Mouse (Mus musculus): ENCODE measurements around the gene A830005F24Rik. TPM values are rescaled to one million over a fixed set of nuclear protein-coding genes. Genes with fewer than 3 reads are reported as not detected.
A peak's percentile ranks its signal among the peaks of the same experiment; 100 is the strongest.

A830005F24Rik gene
- polyA plus RNA-seq, 1 experiment, result 1.8 TPM

DNA sequence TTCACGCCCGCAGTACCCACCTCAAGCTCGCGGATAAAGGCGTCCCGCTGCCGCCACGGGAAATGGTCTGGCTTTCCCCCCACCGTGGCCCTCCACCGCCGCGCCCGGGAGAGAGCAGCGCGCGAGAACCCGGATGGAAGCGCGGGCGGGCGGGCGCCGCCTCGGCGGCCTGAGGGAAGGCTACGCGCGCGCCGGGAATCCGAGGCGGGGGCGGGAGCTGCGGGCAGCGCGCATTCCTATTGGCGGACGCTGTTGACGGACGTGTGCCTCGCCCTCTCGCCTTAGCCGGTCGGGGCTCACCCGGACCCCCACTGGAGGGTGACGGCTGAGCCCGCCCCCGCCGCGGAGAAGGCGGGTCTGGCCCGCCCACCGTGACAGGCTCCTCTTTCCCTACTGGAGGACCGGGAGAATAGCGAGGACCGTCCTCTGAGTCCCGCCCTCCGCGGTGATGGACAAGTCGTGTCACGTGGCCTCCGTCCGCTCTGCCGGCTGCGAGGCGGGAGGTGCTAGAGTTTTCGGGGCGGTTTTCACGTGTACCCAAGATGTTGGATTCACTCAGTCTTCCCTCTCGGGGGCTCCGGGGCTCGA lies 33.1 kb downstream of the A830005F24Rik start:
- TF ChIP-seq CTCF (IDR thresholded peaks at IDR 0.05; ENCODE audit: borderline replicate concordance, extremely low read depth, insufficient read depth, insufficient read length), result 0 out of 2 replicates have a peak, but pooled peaks have one; percentile 15
- TF ChIP-seq POLR2A (IDR thresholded peaks at IDR 0.05; ENCODE audit: borderline replicate concordance, extremely low read depth, insufficient read depth, insufficient read length, poor library complexity, severe bottlenecking), result peak; percentile 98
- DNase-seq (ENCODE audit: low read depth), result peak; percentile 100

DNA sequence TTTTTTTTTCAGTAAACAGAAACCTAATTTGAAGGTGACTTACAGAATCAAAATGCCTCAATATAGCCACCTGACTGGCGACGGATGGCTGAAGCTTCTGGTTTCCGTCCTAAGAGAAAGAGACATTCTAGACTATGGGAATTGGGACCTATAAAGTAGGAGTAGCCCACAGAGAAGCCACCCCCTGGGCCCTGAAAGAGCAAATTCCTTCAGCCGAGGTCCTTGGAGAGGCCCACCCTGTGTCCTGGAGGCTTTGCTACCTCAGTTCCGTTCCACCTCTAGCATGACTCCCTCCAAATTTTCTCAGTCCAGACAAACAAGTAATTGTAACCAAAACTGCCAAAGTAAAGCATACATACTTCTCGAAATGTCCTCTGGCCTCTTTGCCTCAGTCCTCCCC lies 34.3 kb downstream of the A830005F24Rik start:
- TF ChIP-seq POLR2A (IDR thresholded peaks at IDR 0.05; ENCODE audit: borderline replicate concordance, extremely low read depth, insufficient read depth, insufficient read length, poor library complexity, severe bottlenecking) (no peak), CTCF (IDR thresholded peaks at IDR 0.05; ENCODE audit: borderline replicate concordance, extremely low read depth, insufficient read depth, insufficient read length) (no peak)
- no peak for DNase-seq (ENCODE audit: low read depth)

DNA sequence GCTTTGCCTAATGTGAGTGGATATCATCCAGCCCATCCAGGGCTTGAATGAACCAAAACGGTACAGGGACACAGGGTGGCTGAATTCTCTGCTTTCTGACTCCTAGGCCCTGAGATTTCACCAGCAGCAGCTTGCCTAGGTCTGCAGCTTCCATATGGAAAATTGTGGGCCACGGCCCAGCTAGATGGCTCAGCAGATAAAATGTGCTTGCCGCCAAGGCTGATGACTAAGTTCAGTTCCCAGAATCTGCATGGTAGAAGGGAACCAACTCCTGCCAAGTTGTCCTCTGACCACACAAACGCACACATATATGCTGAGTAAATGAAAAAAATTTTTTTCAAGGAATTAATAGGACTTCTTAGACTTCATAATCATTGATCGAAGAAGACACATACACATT lies 34.9 kb downstream of the A830005F24Rik start:
- DNase-seq (ENCODE audit: low read depth), result no peak
- no peak for TF ChIP-seq CTCF (IDR thresholded peaks at IDR 0.05; ENCODE audit: borderline replicate concordance, extremely low read depth, insufficient read depth, insufficient read length)
- TF ChIP-seq POLR2A (IDR thresholded peaks at IDR 0.05; ENCODE audit: borderline replicate concordance, extremely low read depth, insufficient read depth, insufficient read length, poor library complexity, severe bottlenecking), result no peak

DNA sequence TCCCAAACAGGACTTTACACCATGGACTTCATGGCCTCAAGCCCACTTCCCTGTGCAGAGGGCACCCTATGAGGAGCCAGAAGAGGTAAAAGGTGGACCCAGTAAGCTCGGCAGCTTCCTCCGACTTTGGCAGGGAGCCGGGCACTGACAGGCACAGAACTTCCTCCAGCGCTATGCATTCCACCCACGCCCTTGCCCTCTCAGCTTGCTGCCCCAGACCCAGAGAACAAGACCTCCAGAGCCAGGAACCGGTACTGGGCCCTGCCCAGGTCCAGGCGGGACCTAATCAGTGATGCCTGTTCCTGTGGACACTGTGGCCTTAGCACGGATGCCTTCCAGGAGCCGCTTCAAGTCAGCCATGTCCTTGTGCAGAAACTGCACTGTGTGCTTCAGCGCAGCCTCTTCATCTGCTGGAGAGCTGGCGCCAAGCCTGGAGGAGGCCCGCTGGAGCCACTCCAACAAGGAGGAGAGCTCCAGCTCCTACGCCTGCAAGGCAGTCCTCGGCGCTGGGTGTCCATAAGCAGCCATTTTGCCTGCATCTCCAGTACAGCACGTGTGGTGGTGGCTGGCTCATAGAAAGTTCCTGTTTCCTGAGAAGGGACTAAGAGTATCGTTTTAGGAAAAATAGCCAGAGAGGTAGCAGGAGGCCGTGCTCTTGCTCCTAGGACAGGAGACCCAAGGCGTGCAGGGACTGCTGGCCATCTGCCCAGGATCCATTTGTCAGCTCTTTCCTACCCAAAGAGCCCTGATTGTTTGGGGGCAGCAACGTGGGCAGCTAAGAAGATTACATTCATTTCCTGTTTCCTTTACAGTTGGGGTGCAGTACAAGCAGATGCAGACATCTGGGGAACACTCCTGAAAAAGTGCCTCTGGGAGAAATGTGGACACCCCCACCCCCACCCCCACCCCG lies 39.1 kb downstream of the A830005F24Rik start:
- DNase-seq (ENCODE audit: low read depth), result peak; percentile 96
- TF ChIP-seq POLR2A (IDR thresholded peaks at IDR 0.05; ENCODE audit: borderline replicate concordance, extremely low read depth, insufficient read depth, insufficient read length, poor library complexity, severe bottlenecking) (no peak), CTCF (IDR thresholded peaks at IDR 0.05; ENCODE audit: borderline replicate concordance, extremely low read depth, insufficient read depth, insufficient read length) (no peak)

DNA sequence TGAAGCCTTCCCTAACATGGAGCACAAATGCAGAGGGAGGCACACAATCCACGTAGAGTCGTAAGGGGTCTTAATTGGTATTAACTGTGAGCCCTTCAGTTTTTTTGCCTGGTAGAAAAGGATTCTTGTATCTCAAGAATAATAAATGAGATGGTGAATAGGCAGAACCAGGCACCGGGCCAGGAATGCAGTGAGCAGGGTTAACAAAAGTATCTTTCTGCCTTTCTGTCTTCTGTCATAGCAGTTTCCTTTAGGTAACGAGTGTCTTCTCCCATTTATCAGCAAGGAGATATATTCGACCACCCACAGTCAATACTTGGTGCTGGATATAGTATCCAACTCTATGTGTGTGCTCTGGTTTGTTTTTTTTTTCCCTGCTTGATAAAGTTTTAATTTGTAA lies 40.1 kb downstream of the A830005F24Rik start:
- peak; percentile 80 for DNase-seq (ENCODE audit: low read depth)
- TF ChIP-seq POLR2A (IDR thresholded peaks at IDR 0.05; ENCODE audit: borderline replicate concordance, extremely low read depth, insufficient read depth, insufficient read length, poor library complexity, severe bottlenecking), result no peak
- no peak for TF ChIP-seq CTCF (IDR thresholded peaks at IDR 0.05; ENCODE audit: borderline replicate concordance, extremely low read depth, insufficient read depth, insufficient read length)

DNA sequence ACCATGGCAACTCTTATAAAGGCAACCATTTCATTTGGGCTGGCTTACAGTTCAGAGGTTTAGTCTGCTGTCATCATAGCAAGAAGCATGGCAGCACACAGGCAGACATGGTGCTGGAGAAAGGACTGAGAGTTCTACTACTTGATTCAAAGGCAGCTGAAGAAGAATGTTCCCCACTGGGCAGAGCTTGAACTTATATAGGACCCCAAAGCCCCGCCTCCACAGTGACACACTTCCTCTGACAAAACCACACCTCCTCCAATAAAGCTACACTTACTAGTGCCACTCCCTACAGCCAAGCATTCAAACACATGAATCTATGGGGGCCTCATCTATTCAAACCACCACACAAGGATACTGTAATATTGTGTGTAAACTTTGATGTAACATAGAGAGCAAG lies 41.2 kb downstream of the A830005F24Rik start:
- TF ChIP-seq POLR2A (IDR thresholded peaks at IDR 0.05; ENCODE audit: borderline replicate concordance, extremely low read depth, insufficient read depth, insufficient read length, poor library complexity, severe bottlenecking) (no peak), CTCF (IDR thresholded peaks at IDR 0.05; ENCODE audit: borderline replicate concordance, extremely low read depth, insufficient read depth, insufficient read length) (no peak)
- no peak for DNase-seq (ENCODE audit: low read depth)

DNA sequence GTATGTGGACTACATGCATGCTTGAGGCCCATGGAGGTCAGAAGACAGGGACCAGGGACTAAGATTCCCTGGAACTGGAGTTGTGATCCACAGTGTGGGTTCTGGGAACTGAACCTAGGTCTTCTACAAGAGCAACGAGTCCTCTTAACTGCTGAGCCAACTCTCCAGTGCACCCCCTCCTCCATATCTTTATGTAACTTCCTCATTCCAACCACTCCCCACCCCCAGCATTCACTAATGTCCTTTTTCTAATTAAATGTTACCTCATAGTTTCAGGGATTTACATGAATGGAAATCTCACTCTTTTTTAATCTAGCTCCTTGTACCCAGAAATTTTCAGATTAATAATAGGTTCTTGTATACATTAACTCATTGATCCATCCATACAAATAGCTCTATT lies 42.6 kb downstream of the A830005F24Rik start:
- TF ChIP-seq CTCF (IDR thresholded peaks at IDR 0.05; ENCODE audit: borderline replicate concordance, extremely low read depth, insufficient read depth, insufficient read length), result no peak
- no peak for TF ChIP-seq POLR2A (IDR thresholded peaks at IDR 0.05; ENCODE audit: borderline replicate concordance, extremely low read depth, insufficient read depth, insufficient read length, poor library complexity, severe bottlenecking)
- no peak for DNase-seq (ENCODE audit: low read depth)

DNA sequence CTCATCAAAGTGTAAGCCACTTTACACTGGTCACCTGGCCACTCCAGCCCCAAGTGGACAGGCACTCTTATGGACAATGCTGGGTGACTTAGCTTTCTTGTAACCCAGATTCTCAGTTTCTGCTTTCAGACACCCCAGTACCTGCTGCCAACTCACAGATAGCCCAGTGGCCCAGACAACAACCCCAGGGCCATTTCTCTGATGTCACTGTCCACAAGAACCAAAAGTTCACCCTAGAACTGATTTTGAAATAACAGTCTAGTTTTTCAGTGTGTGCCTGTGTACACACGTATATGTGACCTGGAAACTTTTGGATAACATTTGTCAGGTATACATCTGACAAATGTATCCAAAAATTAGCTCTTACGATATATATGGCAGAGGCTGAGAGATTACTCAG lies 48.1 kb downstream of the A830005F24Rik start:
- TF ChIP-seq POLR2A (IDR thresholded peaks at IDR 0.05; ENCODE audit: borderline replicate concordance, extremely low read depth, insufficient read depth, insufficient read length, poor library complexity, severe bottlenecking) (no peak), CTCF (IDR thresholded peaks at IDR 0.05; ENCODE audit: borderline replicate concordance, extremely low read depth, insufficient read depth, insufficient read length) (no peak)

DNA sequence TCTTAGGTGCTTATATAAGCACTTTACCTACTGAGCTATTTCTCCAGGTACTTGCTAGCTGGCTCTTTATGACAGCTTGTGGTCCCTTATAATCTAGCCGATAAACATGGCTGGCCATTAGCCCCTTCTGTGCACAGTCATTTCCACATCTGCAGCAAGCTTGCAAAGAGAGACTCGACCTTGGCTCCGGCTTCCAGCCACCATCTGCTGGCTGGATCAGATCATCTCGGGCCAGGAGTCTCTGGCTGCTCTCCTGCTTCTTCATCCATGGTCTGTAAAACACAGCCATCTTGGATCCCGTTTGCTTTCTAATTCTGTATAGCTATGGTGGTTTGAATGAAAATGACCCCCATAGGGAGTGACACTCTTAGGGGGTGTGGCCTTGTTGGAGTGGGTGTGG lies 49.0 kb downstream of the A830005F24Rik start:
- no peak for TF ChIP-seq CTCF (IDR thresholded peaks at IDR 0.05; ENCODE audit: borderline replicate concordance, extremely low read depth, insufficient read depth, insufficient read length)
- TF ChIP-seq POLR2A (IDR thresholded peaks at IDR 0.05; ENCODE audit: borderline replicate concordance, extremely low read depth, insufficient read depth, insufficient read length, poor library complexity, severe bottlenecking), result no peak
- no peak for DNase-seq (ENCODE audit: low read depth)

More for the DNA sequence above, 48.1 kb downstream of the A830005F24Rik start:
- DNase-seq (ENCODE audit: low read depth), result no peak

Other genes with a start within 250 kb of the A830005F24Rik start
- 13.1 and 14.8 TPM in 2 replicates for gene Zfp169, start 119 bp upstream of the A830005F24Rik start, polyA plus RNA-seq (2012; rRNA removed)
- gene Ptpdc1, start 112.1 kb downstream of the A830005F24Rik start, polyA plus RNA-seq (2012; rRNA removed), result 10.4 and 19.6 TPM in 2 replicates
- 0.15 and 0.38 TPM in 2 replicates for gene Barx1, start 149.4 kb downstream of the A830005F24Rik start, polyA plus RNA-seq (2012; rRNA removed)

Data from brain, embryonic 14.5 days (tissue).